Mouse (Mus musculus) MEL (cell line): ENCODE results near the gene Fbxo24.

Experiments used
- CTCF ChIP-seq, 3 experiments: IDR thresholded peaks in 2 of 3; conservative IDR thresholded peaks in 1 of 3; 2 replicates each; pipeline ENCODE4 v1.5.1; 2011 to 2012; ENCODE audit warnings: low read length in 3 of 3, low read depth in 2 of 3, mild to moderate bottlenecking in 2 of 3, improper control_type of control experiment in 1 of 3, inconsistent platforms in 1 of 3, mixed read lengths in 1 of 3, moderate library complexity in 1 of 3; ENCODE audit not compliant: control insufficient read depth in 1 of 3, insufficient read depth in 1 of 3, poor library complexity in 1 of 3, severe bottlenecking in 1 of 3
- GATA1 ChIP-seq: IDR thresholded peaks from 2 replicates; pipeline ENCODE4 v1.6.1; 2011; ENCODE audit warnings: low read depth, low read length, improper control_type of control experiment
- POLR2A ChIP-seq, 2 experiments: IDR thresholded peaks; 2 replicates each; pipeline ENCODE4 v1.6.1; 2011 to 2012; ENCODE audit warnings: low read length in 2 of 2, mild to moderate bottlenecking in 2 of 2, control low read depth in 1 of 2, improper control_type of control experiment in 1 of 2, low read depth in 1 of 2, moderate library complexity in 1 of 2; ENCODE audit not compliant: control insufficient read depth in 1 of 2, insufficient read depth in 1 of 2, poor library complexity in 1 of 2

GRCm38 (mm10) chr5:137569031-137569430 is 59.8 kb downstream of the Fbxo24 start:
- TF ChIP-seq POLR2A (IDR thresholded peaks at IDR 0.05; ENCODE audit: control insufficient read depth in 1 of 2, insufficient read depth in 1 of 2, low read depth in 1 of 2, low read length in 2 of 2, poor library complexity in 1 of 2) (no peak), CTCF (IDR thresholded peaks at IDR 0.05 in 2 of 3, conservative IDR thresholded peaks at IDR 0.05 in 1 of 3; ENCODE audit: control insufficient read depth in 1 of 3, insufficient read depth in 1 of 3, low read depth in 2 of 3, low read length in 3 of 3, poor library complexity in 1 of 3, severe bottlenecking in 1 of 3) (no peak), GATA1 (no peak)
